Mouse (Mus musculus): Measurements from ENCODE around the gene Bclaf3.

Gene Bclaf3

DNA sequence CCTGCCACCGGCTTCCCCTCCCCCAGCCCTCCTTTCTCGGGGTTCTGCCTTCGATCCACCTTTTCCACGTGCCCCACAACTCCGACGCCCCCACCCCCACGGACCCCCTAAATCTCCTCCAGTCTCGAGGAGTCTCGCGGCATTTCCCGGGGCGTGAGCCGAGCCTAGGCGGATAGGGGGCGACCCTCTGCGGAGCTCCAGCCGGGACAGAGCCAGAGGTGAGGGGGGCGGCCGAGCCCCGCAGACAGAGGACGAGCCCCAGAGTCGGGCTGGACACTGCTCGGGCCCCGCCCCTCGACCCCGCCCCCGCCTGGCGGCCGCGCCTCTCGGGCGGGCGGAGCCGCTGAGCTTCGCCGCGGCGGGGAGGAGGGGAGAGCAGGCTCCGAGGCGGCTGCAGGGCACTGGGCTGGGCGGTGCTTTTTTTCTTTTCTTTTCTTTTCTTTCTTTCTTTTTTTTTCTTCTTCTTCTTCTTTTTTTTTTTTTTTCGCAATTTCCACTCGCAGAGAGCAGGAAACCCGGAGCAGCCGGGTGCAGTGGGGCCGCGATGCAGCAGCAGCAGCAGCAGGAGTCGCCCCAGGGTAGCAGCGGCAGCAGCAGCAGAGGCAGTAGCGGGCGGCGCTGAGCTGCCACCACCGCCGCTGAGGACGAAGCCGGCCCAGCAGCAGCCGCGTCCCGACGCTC, 100.6 kb downstream of the Bclaf3 start, which contains the start of gene Sh3kbp1:
TSS of gene Sh3kbp1 (plus strand) at position 366 of the 681 bp plus-strand sequence.
- DNase-seq (ENCODE audit: extremely low spot score), result peak; percentile 63

DNA sequence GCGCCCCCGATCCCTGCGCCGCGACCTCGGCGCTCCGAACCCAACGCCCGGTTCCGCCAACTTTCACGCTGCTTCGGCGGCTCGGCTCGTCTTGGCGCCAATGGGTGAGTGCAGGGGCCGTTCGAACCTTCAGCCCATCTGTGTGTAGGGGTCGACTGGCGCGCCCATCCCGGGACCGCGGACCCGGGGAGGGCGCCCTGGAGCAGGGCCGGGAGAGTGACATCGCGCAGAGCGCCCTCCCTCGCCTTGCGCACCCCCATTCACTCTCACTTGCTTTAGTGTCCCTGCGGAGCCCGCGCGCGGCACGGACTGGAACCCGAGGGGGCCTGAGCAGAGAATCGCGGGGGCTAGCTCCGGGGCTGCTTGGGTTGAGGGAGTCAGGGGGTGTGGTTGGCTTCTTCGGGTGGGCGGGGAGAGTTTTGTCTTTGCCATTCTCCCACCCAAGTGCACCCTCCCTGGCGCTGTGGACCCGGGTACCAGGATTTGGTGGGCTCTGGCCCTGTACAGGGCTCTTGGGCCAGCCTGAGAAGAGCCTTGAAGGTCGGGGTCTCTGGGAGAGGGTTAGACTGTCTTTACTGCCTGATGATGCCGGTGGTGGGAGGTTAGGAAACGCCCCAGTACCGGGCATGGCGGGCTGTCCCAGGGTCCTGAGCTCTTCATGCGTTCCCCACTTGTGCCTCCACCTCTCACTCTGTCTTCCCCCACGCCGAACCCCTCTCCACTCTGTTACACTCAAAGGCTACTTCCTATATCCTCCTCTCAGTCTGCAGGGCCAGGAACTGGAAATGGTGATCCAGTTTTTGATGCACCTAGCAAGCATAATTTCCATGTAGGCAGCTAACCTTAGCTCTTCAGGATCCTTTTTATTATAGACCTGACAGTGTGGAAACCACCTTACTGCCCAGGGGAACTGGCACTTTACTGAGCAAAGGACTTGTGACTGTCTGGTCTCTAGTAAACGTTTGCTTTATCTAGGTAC, 101.4 kb downstream of the Bclaf3 start:
- DNase-seq (ENCODE audit: extremely low spot score), result peak; percentile 49

DNA sequence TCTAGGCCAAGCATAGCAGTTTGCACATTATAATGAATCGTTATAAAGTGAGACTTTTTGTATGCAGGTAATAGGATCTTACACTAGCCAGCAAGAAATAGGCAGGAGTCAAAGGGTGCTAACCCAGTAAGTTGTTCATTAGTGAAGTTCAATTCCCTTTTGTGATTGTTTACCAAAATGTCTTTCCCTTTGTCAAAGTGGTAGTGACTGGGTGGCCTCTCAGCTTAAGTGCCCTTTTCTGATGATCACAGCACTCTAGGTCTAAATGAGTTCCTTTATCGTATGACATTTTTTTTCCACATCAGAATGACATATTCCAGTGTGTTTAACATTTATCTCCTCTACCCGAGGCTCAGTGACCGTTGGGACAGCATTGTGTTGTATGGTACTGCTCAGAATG, 102.1 kb downstream of the Bclaf3 start:
- DNase-seq (ENCODE audit: extremely low spot score), result no peak

DNA sequence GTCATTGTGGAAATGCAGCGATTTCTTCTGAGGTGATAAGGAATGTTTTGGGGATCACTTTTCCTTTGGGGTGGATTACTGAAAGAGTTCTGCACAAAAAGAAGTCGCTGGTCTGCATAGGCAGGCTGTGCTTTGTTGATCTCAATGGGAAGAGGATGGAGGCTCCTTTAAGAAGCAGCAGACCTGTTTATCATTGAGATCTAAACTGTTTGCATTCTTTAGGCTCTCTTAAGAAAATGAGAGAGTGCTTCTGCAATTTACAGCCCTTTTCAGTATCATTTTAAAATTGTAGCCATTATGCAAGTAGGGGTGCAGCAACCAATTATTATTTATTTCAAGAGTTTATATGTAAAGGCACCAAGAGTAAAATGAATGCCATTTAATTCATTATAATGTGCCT, 102.7 kb downstream of the Bclaf3 start:
- DNase-seq (ENCODE audit: extremely low spot score), result no peak

DNA sequence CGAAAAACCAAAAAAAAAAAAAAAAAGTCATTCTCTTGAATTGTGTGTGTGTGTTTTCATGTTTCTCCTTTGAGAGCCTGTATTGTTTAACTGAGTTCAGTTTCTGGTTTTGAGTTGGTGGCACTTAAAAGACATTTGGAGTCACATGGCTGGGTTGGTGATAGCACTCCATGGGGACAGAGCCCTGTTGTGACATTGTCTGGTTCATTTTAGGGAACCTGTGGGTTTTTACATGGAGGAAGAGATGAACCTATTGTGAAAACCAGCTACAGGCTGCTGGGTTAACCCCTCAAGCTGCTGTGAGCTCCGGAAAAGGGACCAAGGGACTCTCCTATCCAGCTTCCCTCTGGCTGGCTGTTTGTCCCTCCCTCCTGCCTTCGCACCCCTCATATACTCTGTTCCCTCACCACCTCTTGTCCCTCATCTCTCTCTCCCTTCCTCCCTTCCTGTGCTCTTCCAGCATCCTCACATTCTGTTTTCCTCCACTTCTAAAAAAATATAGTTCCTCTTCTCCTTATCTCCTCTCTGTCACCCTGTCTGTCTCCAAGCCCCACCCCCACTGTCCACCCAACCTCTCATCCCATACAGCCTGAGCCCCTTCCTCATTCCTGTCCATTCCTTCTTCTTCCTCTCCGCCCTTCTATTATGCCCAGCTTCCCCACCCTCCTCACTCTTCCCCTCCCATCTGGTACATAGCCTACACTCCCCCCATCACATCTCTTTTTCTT, 112.2 kb downstream of the Bclaf3 start:
- DNase-seq (ENCODE audit: extremely low spot score), result no peak

DNA sequence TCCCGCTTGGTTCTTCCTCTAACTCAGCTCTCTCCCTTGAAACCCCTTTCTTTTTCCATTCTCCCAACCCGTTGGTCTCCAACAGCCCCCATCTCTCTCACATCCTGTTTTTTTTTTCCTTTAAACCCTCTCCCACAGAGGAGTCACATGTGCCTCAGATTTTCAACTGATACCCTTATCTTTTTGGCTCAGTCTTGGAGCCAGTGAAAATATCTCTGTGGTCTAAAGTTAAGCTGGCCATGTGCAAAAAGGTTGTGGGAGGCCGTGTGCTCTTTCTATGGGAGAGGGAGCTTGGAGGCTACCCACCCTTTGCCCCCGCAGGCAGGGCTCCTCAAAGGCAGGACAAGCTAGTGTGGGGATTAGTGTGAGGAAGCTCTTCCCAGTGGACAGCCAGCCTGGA, 113.5 kb downstream of the Bclaf3 start:
- DNase-seq (ENCODE audit: extremely low spot score), result no peak

Measured in embryo, embryonic 9.5 days (tissue).